Mouse (Mus musculus): ENCODE measurements at regions not wholly inside any gene's neighbourhood (a gene's known extent, or its start where the extent isn't known, plus 50 kb on each side); places are given as distances from the start of the nearest gene placed in this dataset.
A peak's percentile ranks its signal among the peaks of the same experiment; 100 is the strongest.

- intact Hi-C loops (cut with DNase I): no loop called here
- no peak for DNase-seq
Measured at GRCm38 (mm10) chr3:146337429-146337828, 67.0 kb upstream of the Ssx2ip start.

- intact Hi-C loops (cut with DNase I): no loop called here
- DNase-seq: peak in 1 of 2 experiments; percentile 24
Measured at GRCm38 (mm10) chr3:146337861-146338281, 66.6 kb upstream of the Ssx2ip start.

DNA sequence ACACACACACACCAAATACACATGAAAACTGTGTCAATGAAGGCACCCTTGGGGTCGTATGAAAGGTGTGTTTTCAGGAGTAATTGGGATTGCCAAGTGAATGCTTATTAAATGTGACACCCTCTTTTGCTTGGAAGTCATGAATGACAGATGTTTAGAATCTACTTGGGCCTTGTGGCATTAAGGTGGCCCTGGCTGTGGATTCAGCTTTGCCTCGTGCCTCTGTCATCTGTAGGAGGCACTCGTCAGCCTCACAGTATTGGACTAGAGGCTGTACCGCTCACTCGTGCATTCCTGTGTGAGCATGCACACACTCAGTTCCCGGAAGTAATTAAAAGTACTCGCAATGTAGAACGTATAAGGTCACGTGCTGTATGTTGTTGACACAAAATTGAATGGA lies 66.0 kb upstream of the Ssx2ip start:
- DNase-seq: no peak
- intact Hi-C loops (cut with DNase I): no loop called here

- intact Hi-C loops (cut with DNase I): no loop called here
- DNase-seq: no peak
Measured at GRCm38 (mm10) chr3:146340316-146341055, 64.0 kb upstream of the Ssx2ip start.

- intact Hi-C loops (cut with DNase I): loop anchor here (2.0 kb wide), 1 partner anchor 573 kb away; no protein-coding TSS in a partner anchor
Measured at GRCm38 (mm10) chr3:146341652-146342340, 62.6 kb upstream of the Ssx2ip start.

GRCm38 (mm10) chr3:146342727-146343126 lies 61.7 kb upstream of the Ssx2ip start:
- no peak for DNase-seq
- intact Hi-C loops (cut with DNase I): loop anchor here (2.0 kb wide), 1 partner anchor 572 kb away; no protein-coding TSS in a partner anchor

More at GRCm38 (mm10) chr3:146341652-146342340, 62.6 kb upstream of the Ssx2ip start:
- no peak for DNase-seq

DNA sequence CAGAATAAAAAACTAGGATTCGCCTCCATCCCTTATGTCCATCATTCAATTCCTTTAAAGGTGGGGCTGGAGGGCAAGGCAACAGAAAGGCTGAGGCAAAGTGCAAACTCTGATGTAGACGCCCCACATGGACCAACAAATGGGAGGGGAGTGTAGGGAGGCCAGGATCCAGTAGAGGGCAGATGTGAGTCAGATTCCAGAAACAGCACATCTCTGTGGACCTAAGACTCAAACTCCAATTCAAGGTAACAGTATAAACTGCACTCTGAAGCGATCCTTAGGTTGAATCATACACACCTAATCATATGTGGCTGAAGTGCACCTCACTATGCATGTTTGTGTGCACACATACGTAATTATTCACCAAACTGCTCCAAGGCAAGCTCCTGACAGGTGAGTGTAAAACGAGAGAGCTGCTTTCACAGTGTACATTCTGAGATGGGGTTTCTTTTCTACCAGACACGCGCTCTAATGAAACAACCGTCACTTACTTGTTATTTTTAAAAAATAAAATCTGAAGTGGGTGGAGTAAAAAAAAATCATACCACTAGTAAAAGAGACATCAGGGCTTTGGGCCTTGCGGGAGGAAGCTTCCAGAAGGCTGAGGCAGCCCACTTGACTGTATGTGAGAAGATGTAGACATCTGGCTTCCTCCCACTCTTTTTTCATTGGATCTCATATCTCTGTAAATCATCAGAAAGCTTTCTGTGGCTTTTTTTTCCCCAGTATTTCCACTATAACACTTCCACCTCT lies 60.6 kb upstream of the Ssx2ip start:
- DNase-seq: peak; percentile 67 to 79
- intact Hi-C loops (cut with DNase I): loop anchor here (2.0 kb wide), 4 partner anchors 139 to 571 kb away; no protein-coding TSS in a partner anchor

- intact Hi-C loops (cut with DNase I): loop anchor here (1.0 to 5.0 kb wide), 5 partner anchors 138 to 603 kb away; no protein-coding TSS in a partner anchor
- DNase-seq: no peak
Measured at GRCm38 (mm10) chr3:146344402-146345025, 59.9 kb upstream of the Ssx2ip start.

DNA sequence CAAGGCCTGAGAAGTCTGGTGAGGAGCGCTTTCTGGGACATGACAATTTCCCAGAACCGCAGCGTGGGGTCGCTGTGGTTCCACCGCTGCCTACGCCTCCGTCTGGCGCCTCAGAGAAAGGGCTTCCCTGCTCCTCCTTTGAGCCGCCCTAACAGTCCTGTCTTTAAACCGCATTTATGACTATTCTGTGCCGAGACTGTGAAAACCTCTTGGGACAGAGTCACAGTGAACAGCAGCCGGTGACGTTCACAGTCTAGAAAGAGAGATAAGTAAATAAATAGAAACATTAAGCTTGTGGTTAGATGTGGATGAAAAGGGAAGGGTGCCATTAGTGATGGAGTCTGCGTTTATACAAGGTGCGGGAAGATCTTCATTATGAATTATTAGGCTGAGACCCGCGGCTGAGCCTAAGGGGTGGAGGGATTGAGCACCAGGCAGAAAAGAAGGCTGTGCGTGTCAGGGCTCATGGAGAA lies 59.1 kb upstream of the Ssx2ip start:
- peak; percentile 70 to 76 for DNase-seq
- intact Hi-C loops (cut with DNase I): loop anchor here (1.0 to 5.0 kb wide), 5 partner anchors 137 to 602 kb away; no protein-coding TSS in a partner anchor

- DNase-seq: no peak
- intact Hi-C loops (cut with DNase I): loop anchor here (1.0 to 5.0 kb wide), 5 partner anchors 137 to 601 kb away; no protein-coding TSS in a partner anchor
Measured at GRCm38 (mm10) chr3:146345946-146346345, 58.5 kb upstream of the Ssx2ip start.

DNA sequence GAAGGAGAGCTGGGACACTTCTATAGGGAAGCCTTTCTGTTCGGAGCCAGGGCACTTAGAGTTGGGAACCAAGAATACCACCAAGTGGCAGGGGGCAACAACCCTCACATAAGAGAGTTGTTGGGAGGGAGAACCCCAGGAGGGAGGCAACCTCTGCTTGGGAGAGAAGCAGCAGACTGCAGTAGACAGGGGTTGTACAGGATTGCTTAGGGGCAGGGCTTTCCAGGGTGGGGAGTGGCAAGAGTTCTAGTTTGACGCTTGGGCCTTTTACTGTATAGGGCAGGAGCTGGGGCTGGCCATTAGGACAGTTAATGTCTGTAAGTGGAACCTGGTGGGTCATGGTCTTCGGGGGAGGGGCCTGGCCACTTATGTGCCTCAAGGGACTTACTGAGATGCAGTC lies 57.1 kb upstream of the Ssx2ip start:
- intact Hi-C loops (cut with DNase I): loop anchor here (5.0 kb wide), 1 partner anchor 600 kb away; no protein-coding TSS in a partner anchor
- DNase-seq: no peak

DNA sequence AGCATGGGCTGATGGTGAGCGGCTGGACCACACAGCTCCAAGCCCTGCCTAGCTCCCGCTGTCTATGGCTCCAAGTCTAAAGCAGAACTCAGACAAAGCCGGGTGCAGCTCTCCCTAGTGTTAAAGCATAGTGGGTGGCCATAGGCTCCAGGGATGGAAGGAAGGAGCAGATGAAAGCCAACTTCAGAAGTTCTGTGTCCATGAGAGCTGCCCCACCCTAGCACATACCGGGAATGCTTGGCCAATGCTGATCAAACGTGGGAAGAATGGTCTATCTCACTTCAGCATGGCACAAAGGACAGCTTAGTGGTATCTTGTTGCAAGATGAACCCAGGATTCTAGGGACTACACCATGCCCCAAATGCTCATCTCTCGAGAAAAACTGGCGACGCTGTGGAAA lies 55.5 kb upstream of the Ssx2ip start:
- DNase-seq: no peak
- intact Hi-C loops (cut with DNase I): loop anchor here (5.0 kb wide), 1 partner anchor 598 kb away; no protein-coding TSS in a partner anchor

DNA sequence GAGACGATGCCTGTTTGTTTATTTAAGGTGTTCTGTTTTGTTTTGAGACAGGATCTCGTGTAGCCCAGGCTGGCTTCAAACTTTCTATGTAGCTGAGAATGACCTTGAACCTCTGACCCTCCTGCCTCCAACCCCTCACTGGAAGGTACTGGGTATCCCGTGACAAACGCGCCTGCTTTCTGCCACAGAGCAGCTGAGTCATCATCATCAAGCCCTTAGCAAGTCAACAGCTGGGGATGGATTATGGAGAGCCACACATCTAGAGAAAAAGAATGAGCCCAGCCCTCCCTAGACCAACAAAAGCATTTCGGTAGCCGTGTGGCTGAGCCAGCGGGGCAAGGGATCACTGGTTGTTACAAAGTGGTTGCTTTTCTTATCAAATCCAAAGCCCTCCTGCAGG lies 55.0 kb upstream of the Ssx2ip start:
- no peak for DNase-seq
- intact Hi-C loops (cut with DNase I): loop anchor here (5.0 kb wide), 1 partner anchor 598 kb away; no protein-coding TSS in a partner anchor

- DNase-seq: no peak
- intact Hi-C loops (cut with DNase I): no loop called here
Measured at GRCm38 (mm10) chr3:146350126-146350525, 54.3 kb upstream of the Ssx2ip start.

DNA sequence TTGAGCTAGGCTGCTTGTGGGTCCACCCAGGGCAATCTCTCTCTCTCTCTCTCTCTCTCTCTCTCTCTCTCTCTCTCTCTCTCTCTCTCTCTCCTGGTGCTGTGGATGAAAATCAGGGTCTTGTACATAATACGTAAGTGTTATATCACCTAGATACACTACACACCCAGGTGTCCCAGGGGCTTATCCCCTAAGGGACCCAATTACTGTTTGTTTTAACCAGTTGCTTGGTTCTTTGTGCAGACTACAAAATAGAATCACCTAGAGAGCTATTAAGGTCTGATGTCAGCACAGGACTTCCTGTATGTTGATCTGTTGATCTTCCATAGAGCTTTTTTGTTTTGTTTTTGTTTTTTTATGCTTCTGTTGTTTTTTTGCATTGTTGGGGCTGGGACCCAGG lies 53.0 kb upstream of the Ssx2ip start:
- intact Hi-C loops (cut with DNase I): no loop called here
- DNase-seq: no peak

- peak in 1 of 2 experiments; percentile 25 for DNase-seq
- intact Hi-C loops (cut with DNase I): no loop called here
Measured at GRCm38 (mm10) chr3:146352187-146352586, 52.3 kb upstream of the Ssx2ip start.

DNA sequence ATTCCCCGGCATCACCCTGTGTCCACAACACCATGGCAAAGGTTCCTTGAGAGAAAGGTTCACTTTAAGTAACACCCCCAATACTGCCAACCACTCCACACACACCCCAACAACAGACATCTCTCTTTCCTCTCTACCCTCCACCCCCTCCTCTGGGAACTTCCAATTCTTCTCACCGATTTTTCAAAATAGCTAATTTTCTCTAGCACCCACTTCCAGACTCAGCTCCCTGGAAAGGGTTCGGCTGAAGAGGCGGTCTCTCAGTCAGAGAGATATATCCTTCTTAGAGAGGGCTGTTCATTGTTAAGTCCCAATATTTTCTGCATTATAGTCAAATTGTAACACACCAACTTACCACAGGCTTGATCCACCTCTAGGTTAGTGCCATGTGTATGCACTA lies 50.5 kb upstream of the Ssx2ip start:
- intact Hi-C loops (cut with DNase I): no loop called here

More for the DNA sequence above, 50.5 kb upstream of the Ssx2ip start:
- DNase-seq: no peak
